Mouse (Mus musculus): ENCODE measurements around the gene Ccnl2. TPM values are rescaled to one million over a fixed set of nuclear protein-coding genes. Genes with fewer than 3 reads are reported as not detected.

Ccnl2 gene
- 103 and 171 TPM in 2 replicates for total RNA-seq (2012; rRNA removed)

- Histone ChIP-seq H3K9me3 (ENCODE audit: control insufficient read depth, insufficient read depth, low read depth, low read length) (no peaks in the 10 kb centered on the region), H3K27ac (ENCODE audit: insufficient read depth, low read depth, low read length, poor library complexity, severe bottlenecking) (peak within 1 kb of the TSS; percentile 93), H3K9ac (ENCODE audit: insufficient read depth, low read depth, low read length, poor library complexity, severe bottlenecking) (peak within 1 kb of the TSS; percentile 99), H3K4me3 (ENCODE audit: insufficient read depth in 1 of 2, low read depth in 1 of 2, low read length in 2 of 2, poor library complexity in 1 of 2, severe bottlenecking in 1 of 2) (peak within 1 kb of the TSS; percentile 96 to 97), H3K4me1 (ENCODE audit: control insufficient read depth in 2 of 2, insufficient read depth in 2 of 2, low read length in 2 of 2, poor library complexity in 1 of 2) (peaks cover 0 to 2% of the 10 kb centered on the region in 2 experiments; a peak in 2 of 4 replicates), H3K36me3 (ENCODE audit: control insufficient read depth, insufficient read depth, low read length, poor library complexity, severe bottlenecking) (peaks cover 27% of the 10 kb centered on the region)
- in situ Hi-C loops (cut with MboI; ENCODE audit: low sequenced_read_pairs in 2 of 2, unreplicated experiment in 2 of 2), result no loop called here
- peak; percentile 91 for DNase-seq (ENCODE audit: low read depth, low spot score)
- TF ChIP-seq ZNF384 (IDR thresholded peaks at IDR 0.05; ENCODE audit: low read depth, low read length), result no peak
- TF ChIP-seq CHD2 (IDR thresholded peaks at IDR 0.05; ENCODE audit: low read depth, low read length), result peak; percentile 84
- no peak for TF ChIP-seq MAFK (IDR thresholded peaks at IDR 0.05; ENCODE audit: insufficient read depth, low read depth, low read length)
- no peak for TF ChIP-seq ZC3H11A (IDR thresholded peaks at IDR 0.05; ENCODE audit: borderline replicate concordance, low read depth, low read length)
- 0 out of 2 replicates have a peak, but pooled peaks have one; percentile 30 for TF ChIP-seq HCFC1 (IDR thresholded peaks at IDR 0.05; ENCODE audit: borderline replicate concordance, insufficient read depth, low read length)
These were observed at the start of gene Ccnl2 for GRCm38 (mm10) chr4:155811929-155812664. TSS of gene Ccnl2 (plus strand) at chr4:155812489.

- TF ChIP-seq ZC3H11A (IDR thresholded peaks at IDR 0.05; ENCODE audit: borderline replicate concordance, low read depth, low read length) (no peak), MAFK (IDR thresholded peaks at IDR 0.05; ENCODE audit: insufficient read depth, low read depth, low read length) (no peak), CHD2 (IDR thresholded peaks at IDR 0.05; ENCODE audit: low read depth, low read length) (no peak), ZNF384 (IDR thresholded peaks at IDR 0.05; ENCODE audit: low read depth, low read length) (no peak), HCFC1 (IDR thresholded peaks at IDR 0.05; ENCODE audit: borderline replicate concordance, insufficient read depth, low read length) (no peak)
- in situ Hi-C loops (cut with MboI; ENCODE audit: low sequenced_read_pairs in 2 of 2, unreplicated experiment in 2 of 2), result no loop called here
- H3K27ac ChIP-seq (ENCODE audit: insufficient read depth, low read depth, low read length, poor library complexity, severe bottlenecking), result no peak overlapping the region
These were observed 42.8 kb upstream of the Ccnl2 start for GRCm38 (mm10) chr4:155769496-155769879.

GRCm38 (mm10) chr4:155769880-155770512, 42.3 kb upstream of the Ccnl2 start:
- TF ChIP-seq HCFC1 (IDR thresholded peaks at IDR 0.05; ENCODE audit: borderline replicate concordance, insufficient read depth, low read length) (no peak), MAFK (IDR thresholded peaks at IDR 0.05; ENCODE audit: insufficient read depth, low read depth, low read length) (no peak), ZNF384 (IDR thresholded peaks at IDR 0.05; ENCODE audit: low read depth, low read length) (no peak), ZC3H11A (IDR thresholded peaks at IDR 0.05; ENCODE audit: borderline replicate concordance, low read depth, low read length) (0 out of 2 replicates have a peak, but pooled peaks have one; percentile 18), CHD2 (IDR thresholded peaks at IDR 0.05; ENCODE audit: low read depth, low read length) (no peak)
- DNase-seq (ENCODE audit: low read depth, low spot score), result peak; percentile 69
- Histone ChIP-seq H3K4me3 (ENCODE audit: insufficient read depth in 1 of 2, low read depth in 1 of 2, low read length in 2 of 2, poor library complexity in 1 of 2, severe bottlenecking in 1 of 2) (peak overlapping the region; percentile 59 to 65), H3K9me3 (ENCODE audit: control insufficient read depth, insufficient read depth, low read depth, low read length) (no peaks in the 10 kb centered on the region), H3K4me1 (ENCODE audit: control insufficient read depth in 2 of 2, insufficient read depth in 2 of 2, low read length in 2 of 2, poor library complexity in 1 of 2) (peaks cover under 1 to 5% of the 10 kb centered on the region in 2 experiments; a peak in 2 of 4 replicates), H3K27ac (ENCODE audit: insufficient read depth, low read depth, low read length, poor library complexity, severe bottlenecking) (no peak overlapping the region), H3K36me3 (ENCODE audit: control insufficient read depth, insufficient read depth, low read length, poor library complexity, severe bottlenecking) (no peaks in the 10 kb centered on the region), H3K9ac (ENCODE audit: insufficient read depth, low read depth, low read length, poor library complexity, severe bottlenecking) (peak overlapping the region; percentile 82)
- in situ Hi-C loops (cut with MboI; ENCODE audit: low sequenced_read_pairs in 2 of 2, unreplicated experiment in 2 of 2), result no loop called here

More at GRCm38 (mm10) chr4:155769496-155769879, 42.8 kb upstream of the Ccnl2 start:
- no peak for DNase-seq (ENCODE audit: low read depth, low spot score)
- Histone ChIP-seq H3K36me3 (ENCODE audit: control insufficient read depth, insufficient read depth, low read length, poor library complexity, severe bottlenecking) (no peaks in the 10 kb centered on the region), H3K9ac (ENCODE audit: insufficient read depth, low read depth, low read length, poor library complexity, severe bottlenecking) (no peak overlapping the region), H3K4me1 (ENCODE audit: control insufficient read depth in 2 of 2, insufficient read depth in 2 of 2, low read length in 2 of 2, poor library complexity in 1 of 2) (peaks cover 0 to 4% of the 10 kb centered on the region in 2 experiments; a peak in 1 of 4 replicates), H3K4me3 (ENCODE audit: insufficient read depth in 1 of 2, low read depth in 1 of 2, low read length in 2 of 2, poor library complexity in 1 of 2, severe bottlenecking in 1 of 2) (peak overlapping the region in 1 of 2 experiments; percentile 59; a peak in 1 of 4 replicates), H3K9me3 (ENCODE audit: control insufficient read depth, insufficient read depth, low read depth, low read length) (no peaks in the 10 kb centered on the region)

GRCm38 (mm10) chr4:155770626-155771025, 41.7 kb upstream of the Ccnl2 start:
- no peak for TF ChIP-seq HCFC1 (IDR thresholded peaks at IDR 0.05; ENCODE audit: borderline replicate concordance, insufficient read depth, low read length)
- no peak overlapping the region for H3K27ac ChIP-seq (ENCODE audit: insufficient read depth, low read depth, low read length, poor library complexity, severe bottlenecking)
- no peaks in the 10 kb centered on the region for H3K36me3 ChIP-seq (ENCODE audit: control insufficient read depth, insufficient read depth, low read length, poor library complexity, severe bottlenecking)
- no peak for DNase-seq (ENCODE audit: low read depth, low spot score)
- peak overlapping the region; percentile 16 to 59; a peak in 2 of 4 replicates for H3K4me3 ChIP-seq (ENCODE audit: insufficient read depth in 1 of 2, low read depth in 1 of 2, low read length in 2 of 2, poor library complexity in 1 of 2, severe bottlenecking in 1 of 2)
- in situ Hi-C loops (cut with MboI; ENCODE audit: low sequenced_read_pairs in 2 of 2, unreplicated experiment in 2 of 2), result no loop called here
- peak overlapping the region; percentile 9; the same call in 1 of the 2 replicates for H3K9ac ChIP-seq (ENCODE audit: insufficient read depth, low read depth, low read length, poor library complexity, severe bottlenecking)
- peaks cover 5 to 12% of the 10 kb centered on the region in 2 experiments; a peak in 2 of 4 replicates for H3K4me1 ChIP-seq (ENCODE audit: control insufficient read depth in 2 of 2, insufficient read depth in 2 of 2, low read length in 2 of 2, poor library complexity in 1 of 2)
- no peaks in the 10 kb centered on the region for H3K9me3 ChIP-seq (ENCODE audit: control insufficient read depth, insufficient read depth, low read depth, low read length)
